Mouse (Mus musculus) stomach, postnatal 0 days (tissue): ENCODE results near the gene Prelp.

Experiments used
- CTCF ChIP-seq: IDR thresholded peaks from 2 replicates; pipeline ENCODE4 v1.5.1; 2016; ENCODE audit warnings: antibody characterized with exemption, low read depth, mild to moderate bottlenecking, moderate library complexity
- EP300 ChIP-seq: optimal IDR thresholded peaks from 2 replicates; pipeline ENCODE3; 2016; ENCODE audit warnings: antibody characterized with exemption

DNA sequence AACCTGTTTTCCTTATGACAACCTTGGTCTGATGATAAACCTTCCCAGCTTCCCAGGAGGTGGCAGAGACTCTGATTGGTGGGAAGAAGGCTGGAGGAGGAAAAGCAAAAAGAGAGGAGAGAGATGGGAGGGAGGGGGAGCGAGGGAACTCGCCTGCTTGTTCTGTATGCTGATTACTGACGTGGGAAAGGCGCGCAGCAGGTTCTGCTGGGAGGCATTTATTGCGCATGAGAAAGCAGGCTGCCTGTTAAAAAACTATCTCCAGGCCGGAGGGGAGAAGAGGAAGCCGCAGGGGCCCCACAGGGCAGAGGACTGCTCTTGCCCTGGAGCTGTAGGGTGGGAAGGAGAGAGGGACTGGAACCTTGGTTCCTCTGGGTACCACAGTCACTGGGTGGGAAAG is 34.2 kb downstream of the Prelp start:
- TF ChIP-seq CTCF (no peak), EP300 (no peak)
